Mouse (Mus musculus) inflammation-experienced regulatory T-cells, adult 16 weeks (primary cell): ENCODE data around the gene Gsdma3. TPM values are rescaled to one million over a fixed set of nuclear protein-coding genes. Genes with fewer than 3 reads are reported as not detected.

Experiments
- polyA plus RNA-seq: library from polyadenylated mRNA; unstranded; fragments of 100-300 nt; shearing (Covaris generic); gene quantifications from one replicate; pipeline ENCODE4 v1.2.1, GENCODE M21; 2017

Gsdma3 gene
- not detected for polyA plus RNA-seq

DNA sequence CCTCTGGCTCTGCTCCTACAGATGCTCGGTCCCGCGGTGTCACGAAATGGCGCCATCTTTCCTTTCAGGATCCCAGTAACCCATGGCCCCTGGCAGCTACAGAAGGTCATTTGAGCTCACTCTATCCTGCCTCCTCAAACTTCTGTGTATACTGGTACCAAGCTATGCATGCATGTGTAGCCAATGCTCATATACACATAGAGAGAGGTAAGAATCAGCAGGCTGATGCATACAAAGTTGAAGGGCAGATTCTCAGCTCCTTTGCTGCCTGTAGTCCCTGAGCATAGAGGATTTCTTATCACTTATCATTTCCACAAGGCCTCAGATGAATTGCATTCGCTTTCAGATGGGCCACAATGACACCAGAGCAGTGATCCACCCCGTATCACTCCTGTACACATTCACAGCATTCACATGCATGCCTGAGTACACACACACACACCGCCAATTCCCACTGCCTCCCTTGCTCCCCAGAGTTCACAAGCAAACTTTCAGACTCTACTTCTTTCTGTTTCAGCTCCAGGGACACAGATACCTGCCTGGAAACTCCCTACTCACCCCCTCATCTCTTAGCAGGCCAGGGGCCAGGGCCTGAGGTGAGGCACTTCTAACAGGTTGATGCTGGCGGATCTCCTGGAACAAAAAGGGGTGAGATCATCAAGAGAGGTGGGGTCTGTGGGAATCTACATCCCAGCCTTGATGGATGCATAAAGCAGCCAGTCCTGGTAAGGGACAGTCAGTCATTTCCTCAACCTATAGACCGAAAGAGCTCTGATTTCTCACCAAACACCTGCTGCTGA lies at the start of gene Gsdma3, which contains the start of gene Gm12355:
TSS of gene Gsdma3 (plus strand) at position 750 of the 800 bp plus-strand sequence.
TSS of gene Gm12355 (minus strand) at position 51 of the 800 bp plus-strand sequence.

DNA sequence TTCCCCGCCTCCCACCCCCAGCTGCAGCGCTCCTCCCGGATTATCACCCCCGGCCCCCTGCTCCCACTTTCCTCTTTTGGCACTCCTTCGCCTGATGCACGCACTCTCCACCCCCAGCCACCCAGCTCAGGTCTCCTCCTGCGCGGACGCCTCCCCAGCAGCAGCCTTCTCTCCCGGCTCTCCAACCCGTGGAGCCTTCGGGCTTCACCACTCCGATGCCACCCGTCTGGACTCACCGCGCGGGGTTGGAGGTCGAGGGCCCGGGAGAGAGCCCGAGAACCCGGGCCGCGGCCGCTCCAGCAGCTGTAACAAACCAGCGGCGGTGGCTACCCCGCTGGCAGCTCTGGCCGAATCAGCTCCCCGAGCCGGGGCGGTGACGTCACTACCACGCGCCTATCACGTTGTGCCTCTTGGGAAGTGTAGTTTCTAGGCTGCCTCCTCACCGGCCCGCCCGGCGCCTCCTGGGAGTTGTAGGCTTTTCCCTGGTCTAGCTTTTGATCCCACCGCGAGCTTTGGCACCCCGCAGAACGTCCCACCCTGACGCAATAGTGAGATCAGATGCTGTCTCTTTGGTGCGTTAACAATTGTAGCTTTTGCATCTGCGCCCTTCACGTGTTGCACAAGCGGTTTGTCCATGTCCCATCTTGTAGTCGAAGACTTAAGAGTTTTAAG lies 39.1 kb upstream of the Gsdma3 start, which contains the start of gene Ormdl3:
TSS of gene Ormdl3 (minus strand) at position 477 of the 672 bp plus-strand sequence.

DNA sequence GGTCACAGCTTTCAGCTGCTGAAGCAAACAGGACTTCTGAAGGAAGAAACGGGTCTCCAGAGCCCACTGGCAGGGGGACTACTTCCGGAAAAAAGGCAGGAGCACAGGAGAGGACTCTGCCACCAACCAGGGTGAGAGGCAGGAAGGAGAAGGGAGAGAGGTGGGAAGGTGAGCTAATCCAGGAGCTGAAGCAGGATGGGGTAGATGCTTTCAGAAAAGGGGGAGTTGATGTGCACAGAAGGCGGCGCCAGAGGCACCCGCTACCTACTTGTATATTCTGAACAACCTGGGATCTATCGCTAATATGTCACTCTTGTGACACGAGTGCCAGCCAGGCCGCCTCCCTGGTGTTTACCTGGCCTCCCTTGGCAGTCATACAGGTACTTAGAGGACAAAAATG lies 28.2 kb upstream of the Gsdma3 start, which contains the start of gene Lrrc3c:
TSS of gene Lrrc3c (plus strand) at position 301 of the 400 bp plus-strand sequence.

DNA sequence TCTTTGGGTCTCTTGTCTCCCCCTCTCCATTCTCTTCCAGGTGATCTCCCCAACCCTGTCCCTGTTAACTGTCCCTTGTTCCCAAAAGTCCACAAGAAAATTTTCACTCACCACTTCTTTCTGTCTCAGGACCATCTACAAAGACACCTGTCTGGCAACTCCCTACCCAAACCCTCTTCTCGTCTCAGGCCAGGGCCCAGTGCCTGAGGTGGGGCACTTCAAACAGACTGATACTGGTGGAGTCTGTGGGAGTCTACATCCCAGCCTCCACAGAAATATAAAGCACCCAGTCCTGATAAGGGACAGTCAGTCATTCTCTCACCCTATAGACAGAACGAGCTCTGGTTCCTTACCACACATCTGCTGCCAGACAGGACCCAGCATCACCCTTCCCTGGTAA lies 20.3 kb downstream of the Gsdma3 start, which contains the start of gene Gsdma2:
TSS of gene Gsdma2 (plus strand) at position 301 of the 400 bp plus-strand sequence.

DNA sequence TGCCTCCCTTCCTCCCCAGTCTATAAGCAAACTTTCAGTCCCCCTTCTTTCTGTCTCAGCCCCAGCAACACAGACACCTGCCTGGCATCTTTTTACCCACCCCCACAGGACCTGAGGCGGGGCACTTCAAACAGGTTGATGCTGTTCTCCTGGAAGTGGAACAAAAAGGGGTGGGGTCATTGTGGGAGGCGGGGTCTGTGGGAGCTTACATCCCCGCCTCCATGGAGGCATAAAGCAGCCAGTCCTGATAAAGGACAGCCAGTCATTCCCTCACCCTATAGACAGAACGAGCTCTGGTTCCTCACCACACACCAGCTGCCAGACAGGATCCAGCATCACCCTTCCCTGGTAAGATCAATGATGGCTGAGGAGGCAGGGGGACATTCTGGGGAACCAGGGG lies 37.9 kb downstream of the Gsdma3 start, which contains the start of gene Gsdma:
TSS of gene Gsdma (plus strand) at position 261 of the 400 bp plus-strand sequence.

DNA sequence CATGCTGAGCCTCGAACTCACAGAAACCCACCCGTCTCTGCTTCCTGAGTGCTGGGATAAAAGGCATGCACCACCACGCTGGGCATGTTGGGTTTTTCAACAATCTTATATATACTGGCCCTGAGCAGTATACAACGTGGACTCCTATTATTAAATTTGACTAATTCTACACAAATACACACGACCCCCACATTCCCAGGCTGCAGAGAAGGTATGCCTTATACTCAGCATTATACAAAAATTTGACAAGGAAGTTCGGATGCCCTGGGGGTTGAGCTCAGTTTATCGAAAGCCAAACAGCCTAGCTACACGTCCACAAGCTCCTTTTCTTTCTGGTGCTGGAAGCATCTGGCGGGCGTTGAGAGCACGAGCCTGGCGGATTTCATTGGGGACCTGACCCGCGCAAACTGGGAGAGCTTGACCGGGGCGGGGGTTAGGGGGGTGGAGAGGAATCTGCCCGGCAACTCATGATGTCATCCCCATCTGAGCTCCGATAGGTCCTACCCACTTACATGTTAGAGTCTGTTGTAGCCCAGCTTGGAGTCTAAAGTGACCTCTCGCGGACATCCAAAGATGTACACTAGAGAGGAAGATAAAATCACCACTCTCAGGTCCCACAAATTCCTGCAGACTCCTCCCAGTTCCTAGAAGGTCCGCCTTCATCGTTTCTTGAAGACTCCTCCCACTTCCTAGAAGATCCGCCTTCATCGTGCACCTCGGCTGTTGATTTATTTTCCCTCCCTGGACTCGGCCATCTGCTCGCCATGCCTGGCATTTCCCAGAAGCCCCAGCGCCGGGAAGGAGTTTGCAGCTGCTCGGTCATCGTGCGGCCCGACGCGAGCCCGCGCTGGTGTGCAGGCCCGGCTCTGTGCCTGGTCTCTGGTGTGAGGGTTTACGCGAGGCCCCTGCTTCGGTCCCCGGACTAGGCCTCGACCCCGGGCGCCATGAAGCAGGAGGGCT lies 55.9 kb downstream of the Gsdma3 start, which contains the start of gene Psmd3:
TSS of gene Psmd3 (plus strand) at position 769 of the 960 bp plus-strand sequence.

Other genes starting within 250 kb of the Gsdma3 start
- gene Tcap, start 242.5 kb upstream of the Gsdma3 start, polyA plus RNA-seq = not detected
- not detected for gene Pnmt, start 239.9 kb upstream of the Gsdma3 start, polyA plus RNA-seq
- gene Pgap3, start 225.9 kb upstream of the Gsdma3 start, polyA plus RNA-seq = 16.4 TPM
- 0.45 TPM for gene Erbb2, start 213.9 kb upstream of the Gsdma3 start, polyA plus RNA-seq
- gene Mien1, start 187.4 kb upstream of the Gsdma3 start, polyA plus RNA-seq = 179 TPM
- gene Grb7, start 180.0 kb upstream of the Gsdma3 start, polyA plus RNA-seq = 7.2 TPM
- 76.7 TPM for gene Ikzf3, start 80.3 kb upstream of the Gsdma3 start, polyA plus RNA-seq
- 4.4 TPM for gene Zpbp2, start 75.3 kb upstream of the Gsdma3 start, polyA plus RNA-seq
- gene Ormdl3, start 39.0 kb upstream of the Gsdma3 start, polyA plus RNA-seq = 96.0 TPM
- not detected for gene Lrrc3c, start 28.1 kb upstream of the Gsdma3 start, polyA plus RNA-seq
- 4.4 TPM for gene Gm12355, start 699 bp upstream of the Gsdma3 start, polyA plus RNA-seq
- gene Gsdma2, start 20.4 kb downstream of the Gsdma3 start, polyA plus RNA-seq = not detected
- gene Gsdma, start 38.0 kb downstream of the Gsdma3 start, polyA plus RNA-seq = not detected
- gene Psmd3, start 56.2 kb downstream of the Gsdma3 start, polyA plus RNA-seq = 115 TPM
- gene Csf3, start 74.9 kb downstream of the Gsdma3 start, polyA plus RNA-seq = not detected
- 70.6 TPM for gene Med24, start 103.1 kb downstream of the Gsdma3 start, polyA plus RNA-seq
- gene Thra, start 114.3 kb downstream of the Gsdma3 start, polyA plus RNA-seq = 6.0 TPM
- gene Nr1d1, start 149.0 kb downstream of the Gsdma3 start, polyA plus RNA-seq = 10.0 TPM
- gene Msl1, start 169.2 kb downstream of the Gsdma3 start, polyA plus RNA-seq = 14.0 TPM
- gene Casc3, start 178.5 kb downstream of the Gsdma3 start, polyA plus RNA-seq = 15.3 TPM
- gene Rapgefl1, start 210.4 kb downstream of the Gsdma3 start, polyA plus RNA-seq = 0.18 TPM
- 4.1 TPM for gene Wipf2, start 237.3 kb downstream of the Gsdma3 start, polyA plus RNA-seq